Mouse (Mus musculus) cerebellum, adult 2 months (tissue): ENCODE measurements at regions not wholly inside any gene's neighbourhood (a gene's known extent, or its start where the extent isn't known, plus 50 kb on each side); places are given as distances from the start of the nearest gene placed in this dataset.

Source experiments
- DNase-seq, 2 experiments: peaks; one replicate each; pipeline ENCODE4 v3.0.0; 2021
- H3K27ac ChIP-seq: fragments of 200-500 bp; 2 replicates; pipeline ENCODE4 v1.5.1; 2012; ENCODE audit warnings: low read length, control low read depth, inconsistent platforms; ENCODE audit not compliant: insufficient read depth
- H3K27me3 ChIP-seq: fragments of 200-500 bp; 2 replicates; pipeline ENCODE4 v1.6.1; 2012; ENCODE audit warnings: inconsistent platforms, mild to moderate bottlenecking, low read length, moderate library complexity; ENCODE audit not compliant: control insufficient read depth, insufficient read depth
- H3K4me1 ChIP-seq: fragments of 200-500 bp; 2 replicates; pipeline ENCODE4 v1.6.1; 2011; ENCODE audit warnings: low read length; ENCODE audit not compliant: control insufficient read depth, insufficient read depth
- H3K4me3 ChIP-seq: fragments of 200-500 bp; replicated peaks from 2 replicates; pipeline ENCODE3; 2011; ENCODE audit warnings: mild to moderate bottlenecking, low read depth, low read length, control low read depth; ENCODE audit not compliant: insufficient read depth
- CTCF ChIP-seq: fragments of 200-500 bp; IDR thresholded peaks from 2 replicates; pipeline ENCODE4 v1.5.1; 2011; ENCODE audit warnings: low read depth, mild to moderate bottlenecking, control low read depth, low read length, moderate library complexity, borderline replicate concordance; ENCODE audit not compliant: insufficient read depth
- POLR2A ChIP-seq: fragments of 200-500 bp; IDR thresholded peaks from 2 replicates; pipeline ENCODE4 v1.6.1; 2011; ENCODE audit warnings: low read length, control low read depth, borderline replicate concordance; ENCODE audit not compliant: insufficient read depth
- WGBS: fragments of 180-500 bp; shearing (Covaris S2); methylation state at CpG from one replicate; pipeline ENCODE4 v1.1.7; 2018; 5-methylcytosine and 5-hydroxymethylcytosine counted together

DNA sequence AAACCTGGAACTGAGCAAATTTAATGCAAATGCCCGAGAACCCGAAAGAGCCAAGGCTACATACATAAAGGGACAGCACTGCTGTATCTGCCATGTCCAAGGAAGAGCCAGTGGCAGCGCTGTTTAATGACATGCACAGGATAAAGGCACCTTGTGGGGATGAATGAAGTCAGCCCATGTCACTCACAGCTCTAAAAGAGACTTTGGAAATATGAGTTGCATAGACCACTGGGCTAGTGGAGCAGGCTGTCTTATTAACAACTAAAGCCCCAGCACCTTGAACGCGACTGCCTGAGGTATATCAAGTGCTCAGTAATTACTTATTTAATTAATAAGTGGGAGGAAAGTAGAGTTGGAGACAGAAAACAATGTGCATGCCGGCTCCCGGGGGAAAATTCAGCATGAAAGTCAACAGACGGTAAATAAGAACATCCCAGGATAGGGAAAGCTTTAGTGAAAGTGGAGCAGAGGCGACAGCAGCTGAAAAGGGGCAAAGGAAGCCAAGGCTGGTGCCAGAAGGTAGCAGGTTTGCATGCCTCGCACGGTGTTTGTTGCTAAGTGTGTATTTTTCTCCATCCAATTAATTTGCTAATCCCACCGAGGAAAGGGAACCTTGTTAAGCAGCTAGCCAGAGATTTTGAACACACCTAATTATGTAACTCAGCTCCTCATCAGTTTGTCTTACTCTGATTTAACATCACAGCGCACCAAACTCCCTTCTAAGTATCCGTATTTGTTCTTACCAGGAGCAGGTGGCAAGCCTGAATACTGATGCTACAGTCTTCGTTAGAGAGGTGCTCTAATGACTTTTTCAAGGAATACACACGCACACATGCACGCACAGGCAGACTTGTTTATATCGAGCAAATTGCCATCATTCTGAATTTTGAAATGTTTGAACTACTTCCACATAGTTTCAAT, 167.4 kb downstream of the Triml1 start:
- H3K27ac ChIP-seq, result no peak overlapping the region
- WGBS, result 37% methylated on average over 18 of the region's 18 CpGs
- H3K27me3 ChIP-seq, result no peaks in the 10 kb centered on the region
- no peak overlapping the region for H3K4me3 ChIP-seq
- no peak for DNase-seq
- no peaks in the 10 kb centered on the region for H3K4me1 ChIP-seq
- TF ChIP-seq CTCF (no peak), POLR2A (no peak)

DNA sequence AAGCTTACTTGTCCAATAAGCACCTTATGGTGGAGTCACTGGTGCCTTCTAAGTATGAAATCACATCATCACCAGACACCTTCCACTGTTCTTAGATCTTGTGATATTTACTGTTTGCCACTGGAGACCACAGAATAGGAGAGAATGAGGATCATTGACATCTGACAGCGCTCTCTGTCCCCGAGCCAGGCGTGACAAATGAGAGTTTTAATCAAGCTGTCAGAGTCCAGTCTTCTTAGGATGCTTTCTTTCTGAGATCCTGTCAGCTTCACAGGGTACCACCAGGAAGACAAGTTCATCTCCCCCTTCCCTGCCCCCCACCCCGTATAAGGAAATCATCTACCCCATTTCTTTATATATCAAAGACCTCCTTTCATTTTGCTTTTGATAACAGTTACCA, 168.7 kb downstream of the Triml1 start:
- WGBS, result 24% methylated on average over 4 of the region's 4 CpGs
- no peak overlapping the region for H3K27ac ChIP-seq
- TF ChIP-seq POLR2A (no peak), CTCF (no peak)
- no peak for DNase-seq
- no peak overlapping the region for H3K4me3 ChIP-seq
- H3K27me3 ChIP-seq, result no peaks in the 10 kb centered on the region
- H3K4me1 ChIP-seq, result no peaks in the 10 kb centered on the region

DNA sequence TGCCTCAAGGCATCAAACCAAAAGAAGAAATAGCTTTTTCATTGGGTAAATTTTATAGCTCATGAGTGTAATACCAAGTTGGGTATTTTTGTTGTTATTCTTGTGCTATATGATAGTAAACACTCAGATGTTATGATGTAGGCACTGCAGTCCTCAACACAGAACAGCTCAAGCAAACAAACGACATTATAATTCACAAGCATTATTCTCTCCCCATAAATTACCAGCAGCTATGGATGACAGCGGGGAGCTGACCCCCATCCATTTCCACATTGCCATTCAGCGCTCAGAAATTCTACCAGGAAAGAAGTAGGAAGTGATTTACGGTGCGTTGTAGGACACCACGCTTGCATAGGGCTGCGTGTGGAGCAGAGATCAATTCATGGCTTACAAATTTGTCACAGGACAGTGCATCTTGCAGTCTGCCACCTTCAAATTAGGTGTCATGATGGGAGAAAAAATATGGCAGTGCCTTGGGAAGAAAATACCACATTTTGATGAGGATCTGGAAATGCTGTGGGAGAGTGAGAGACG, 173.4 kb downstream of the Triml1 start:
- 18% methylated on average over 8 of the region's 8 CpGs for WGBS
- no peak for DNase-seq
- TF ChIP-seq CTCF, result no peak
- TF ChIP-seq POLR2A, result no peak

DNA sequence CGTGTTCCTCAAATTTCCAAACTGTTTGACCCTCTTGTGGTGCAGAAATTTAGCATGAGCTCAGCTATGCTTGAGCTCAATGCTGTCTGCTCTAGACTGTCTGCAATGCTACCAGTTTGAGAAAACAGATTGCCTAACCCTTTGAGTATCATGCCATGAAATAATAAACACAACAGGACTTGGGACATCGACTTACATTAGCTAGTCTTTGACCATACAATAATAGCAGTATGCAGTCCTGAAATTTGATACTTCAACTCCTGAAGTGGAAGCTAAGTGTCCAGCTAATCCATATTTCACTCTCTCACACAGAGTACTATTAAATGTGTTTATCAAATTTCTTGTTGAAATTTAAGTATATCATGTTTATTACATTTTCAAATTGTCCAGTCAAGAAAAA, 176.8 kb downstream of the Triml1 start:
- Histone ChIP-seq H3K4me1 (no peaks in the 10 kb centered on the region), H3K27me3 (no peaks in the 10 kb centered on the region), H3K4me3 (no peak overlapping the region), H3K27ac (no peak overlapping the region)
- TF ChIP-seq CTCF (no peak), POLR2A (no peak)
- DNase-seq, result no peak
- 80% methylated on average over 2 of the region's 2 CpGs for WGBS

More for the DNA sequence above, 173.4 kb downstream of the Triml1 start:
- H3K4me1 ChIP-seq, result no peaks in the 10 kb centered on the region
- H3K27me3 ChIP-seq, result no peaks in the 10 kb centered on the region
- H3K27ac ChIP-seq, result no peak overlapping the region
- no peak overlapping the region for H3K4me3 ChIP-seq

DNA sequence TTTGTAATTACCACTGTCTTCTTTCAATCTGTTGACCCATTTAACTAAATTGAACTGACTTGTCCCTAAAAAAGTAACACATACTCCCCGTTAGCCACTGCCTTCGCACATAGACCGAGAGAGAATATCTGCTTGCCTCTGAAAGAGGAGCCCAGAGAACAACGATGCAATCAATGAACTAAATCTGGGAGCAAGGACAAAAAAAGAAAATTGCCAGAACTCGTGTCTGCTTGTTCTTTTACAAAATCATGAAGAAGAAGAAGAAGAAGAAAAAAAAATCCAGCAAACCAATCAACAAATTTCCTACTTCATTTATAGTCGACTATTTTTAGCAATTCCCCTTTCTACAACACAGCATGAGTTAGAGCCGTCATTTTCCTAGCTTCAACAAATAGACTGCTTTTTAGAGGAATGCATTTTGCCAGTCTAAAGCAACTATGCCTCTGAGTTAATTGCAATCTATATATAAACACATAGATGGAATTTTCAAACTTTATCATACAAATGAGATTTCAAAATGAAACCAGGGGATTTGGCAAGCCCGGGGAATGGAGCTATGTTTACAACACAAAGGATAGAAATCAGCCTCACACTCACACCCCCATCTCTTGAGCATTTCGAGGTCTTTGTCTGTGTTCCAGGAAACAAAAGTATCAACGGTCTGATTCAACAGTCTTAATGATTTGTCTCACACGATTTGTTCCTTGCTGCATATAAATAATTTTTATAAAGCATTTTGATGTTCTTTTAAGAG, 183.1 kb downstream of the Triml1 start:
- no peaks in the 10 kb centered on the region for H3K4me1 ChIP-seq
- H3K27me3 ChIP-seq, result no peaks in the 10 kb centered on the region; the same call in 1 of the 2 replicates
- H3K27ac ChIP-seq, result no peak overlapping the region
- H3K4me3 ChIP-seq, result no peak overlapping the region
- TF ChIP-seq POLR2A, result no peak
- TF ChIP-seq CTCF, result no peak
- no peak for DNase-seq
- 45% methylated on average over 11 of the region's 11 CpGs for WGBS

DNA sequence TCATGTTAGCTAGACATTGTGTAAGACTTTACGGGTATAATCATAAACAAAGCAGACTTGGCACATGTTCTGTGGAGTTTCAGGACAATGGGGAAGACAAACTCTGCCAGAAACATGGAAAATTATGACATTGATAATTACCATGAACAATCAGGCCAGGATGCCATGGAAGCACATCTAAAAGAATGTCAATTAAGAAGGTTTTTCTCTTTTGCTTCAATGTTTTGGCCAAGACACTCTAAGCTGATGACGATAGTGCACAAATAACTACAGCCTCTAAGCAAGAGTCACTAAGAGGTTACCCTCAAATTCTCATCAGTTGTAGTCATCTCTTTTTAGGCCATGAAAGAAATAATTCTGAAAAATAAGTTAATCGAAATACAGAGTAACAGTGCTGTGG, 208.7 kb downstream of the Triml1 start:
- TF ChIP-seq POLR2A, result no peak
- no peak for TF ChIP-seq CTCF
- no peak for DNase-seq
- Histone ChIP-seq H3K27me3 (no peaks in the 10 kb centered on the region), H3K4me1 (no peaks in the 10 kb centered on the region), H3K4me3 (no peak overlapping the region), H3K27ac (no peak overlapping the region)
- 19% methylated on average over 3 of the region's 3 CpGs for WGBS

DNA sequence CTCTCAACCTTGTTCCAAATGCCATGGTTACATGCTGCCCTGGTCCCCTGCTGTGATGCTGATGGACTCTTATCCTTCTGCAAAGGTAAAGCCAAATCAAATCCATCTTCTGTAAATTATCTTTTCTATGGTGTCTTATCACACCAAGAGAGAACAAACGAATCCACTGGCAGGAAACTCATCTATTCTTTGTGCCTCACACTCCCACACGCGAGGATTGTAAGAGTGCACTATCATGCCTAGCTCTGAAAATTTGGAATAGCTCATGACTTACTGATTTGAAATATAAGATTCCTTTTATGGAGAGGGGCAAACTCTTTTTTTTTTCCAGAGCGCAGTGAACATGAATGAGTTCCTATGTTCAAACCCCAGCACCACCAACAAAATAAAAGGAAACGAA, 249.6 kb downstream of the Triml1 start:
- Histone ChIP-seq H3K27me3 (no peaks in the 10 kb centered on the region), H3K27ac (no peak overlapping the region), H3K4me1 (no peaks in the 10 kb centered on the region), H3K4me3 (no peak overlapping the region)
- WGBS, result 85% methylated on average over 5 of the region's 5 CpGs
- TF ChIP-seq CTCF (no peak), POLR2A (no peak)
- no peak for DNase-seq

DNA sequence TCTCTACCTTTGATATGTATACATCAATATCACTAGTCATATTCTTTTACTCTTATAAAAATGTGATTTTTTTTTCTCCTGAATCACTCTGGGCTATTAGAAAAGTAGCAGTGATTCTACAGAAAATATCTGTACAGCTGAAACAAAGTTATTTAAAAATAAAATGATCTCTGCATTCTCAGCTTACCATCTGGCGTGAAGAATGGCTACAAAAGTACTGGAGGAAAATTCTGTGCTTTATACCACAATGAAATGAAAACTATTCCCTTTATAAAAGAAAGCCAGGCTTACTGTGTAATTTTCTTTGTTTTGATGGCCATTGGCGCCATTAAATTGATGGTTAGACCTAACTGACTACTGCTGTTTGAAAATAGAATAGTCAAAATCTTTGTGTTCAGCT, 254.8 kb downstream of the Triml1 start:
- no peak overlapping the region for H3K4me3 ChIP-seq
- no peak for DNase-seq
- H3K27me3 ChIP-seq, result no peaks in the 10 kb centered on the region
- WGBS, result 93% methylated on average over 2 of the region's 2 CpGs
- no peaks in the 10 kb centered on the region for H3K4me1 ChIP-seq
- H3K27ac ChIP-seq, result no peak overlapping the region
- TF ChIP-seq CTCF, result no peak
- TF ChIP-seq POLR2A, result no peak
